Mouse (Mus musculus): Measurements from ENCODE around the gene Vps16. TPM values are rescaled to one million over a fixed set of nuclear protein-coding genes. Genes with fewer than 3 reads are reported as not detected.
A peak's percentile ranks its signal among the peaks of the same experiment; 100 is the strongest.

Vps16 gene
- polyA plus RNA-seq (2015; fragmentation: Nextera tagmentation; extraction: Ambion mirVana) = 99.9 and 113 TPM in 2 replicates

- Histone ChIP-seq H3K4me2 (peak within 1 kb of the TSS; percentile 83), H3K9ac (peak within 1 kb of the TSS; percentile 91), H3K36me3 (peaks cover 5% of the 10 kb centered on the region), H3K27ac (peak within 1 kb of the TSS; percentile 96), H3K4me1 (replicated peaks) (peaks cover 58% of the 10 kb centered on the region), H3K27me3 (no peaks in the 10 kb centered on the region), H3K9me3 (no peaks in the 10 kb centered on the region), H3K4me3 (peak within 1 kb of the TSS; percentile 82)
- ATAC-seq (ENCODE audit: low FRiP score) = peak; percentile 96
- WGBS = under 1% methylated on average over 58 of the region's 58 CpGs
These were observed at the start of gene Vps16, which contains the start of gene Pced1a for GRCm38 (mm10) chr2:130424126-130424853. Vps16 (plus strand) TSS chr2:130424339. Pced1a (minus strand) TSS chr2:130424701.

- Histone ChIP-seq H3K27me3 (peaks cover 15% of the 10 kb centered on the region; the same call in 1 of the 2 replicates), H3K9ac (no peak overlapping the region), H3K4me2 (no peak overlapping the region), H3K4me1 (replicated peaks) (no peaks in the 10 kb centered on the region), H3K36me3 (no peaks in the 10 kb centered on the region), H3K9me3 (no peaks in the 10 kb centered on the region), H3K4me3 (no peak overlapping the region), H3K27ac (no peak overlapping the region)
- 85% methylated on average over 4 of the region's 4 CpGs for WGBS
- no peak for ATAC-seq (ENCODE audit: low FRiP score)
These were observed 49.2 kb upstream of the Vps16 start for GRCm38 (mm10) chr2:130374951-130375350.

GRCm38 (mm10) chr2:130383205-130383604 is 40.9 kb upstream of the Vps16 start:
- Histone ChIP-seq H3K27ac (no peak overlapping the region), H3K36me3 (no peaks in the 10 kb centered on the region), H3K9ac (no peak overlapping the region), H3K4me1 (replicated peaks) (no peaks in the 10 kb centered on the region), H3K4me2 (no peak overlapping the region), H3K9me3 (no peaks in the 10 kb centered on the region), H3K4me3 (no peak overlapping the region), H3K27me3 (peaks cover 10% of the 10 kb centered on the region)
- ATAC-seq (ENCODE audit: low FRiP score) = no peak
- WGBS = 55% methylated on average over 3 of the region's 3 CpGs

GRCm38 (mm10) chr2:130383895-130384294 is 40.2 kb upstream of the Vps16 start:
- 72% methylated on average over 6 of the region's 6 CpGs for whole genome bisulfite sequencing
- Histone ChIP-seq H3K4me1 (replicated peaks) (no peaks in the 10 kb centered on the region), H3K27ac (no peak overlapping the region), H3K4me3 (no peak overlapping the region), H3K27me3 (peaks cover 10% of the 10 kb centered on the region), H3K9ac (no peak overlapping the region), H3K36me3 (no peaks in the 10 kb centered on the region), H3K4me2 (no peak overlapping the region), H3K9me3 (no peaks in the 10 kb centered on the region)
- no peak for ATAC-seq (ENCODE audit: low FRiP score)

GRCm38 (mm10) chr2:130386212-130386611 is 37.9 kb upstream of the Vps16 start:
- no peak overlapping the region for H3K4me2 ChIP-seq
- H3K36me3 ChIP-seq = peaks cover 8% of the 10 kb centered on the region
- H3K4me3 ChIP-seq = no peak overlapping the region
- H3K9ac ChIP-seq = no peak overlapping the region
- H3K9me3 ChIP-seq = no peaks in the 10 kb centered on the region
- no peaks in the 10 kb centered on the region for H3K4me1 ChIP-seq (replicated peaks)
- H3K27me3 ChIP-seq = peaks cover 7% of the 10 kb centered on the region
- H3K27ac ChIP-seq = no peak overlapping the region
- ATAC-seq (ENCODE audit: low FRiP score) = no peak
- 77% methylated on average over 1 of the region's 1 CpGs for WGBS

- H3K27me3 ChIP-seq = peaks cover 7% of the 10 kb centered on the region
- no peak overlapping the region for H3K4me2 ChIP-seq
- H3K36me3 ChIP-seq = peaks cover 21% of the 10 kb centered on the region
- no peak for ATAC-seq (ENCODE audit: low FRiP score)
- H3K4me3 ChIP-seq = no peak overlapping the region
- no peaks in the 10 kb centered on the region for H3K9me3 ChIP-seq
- no peak overlapping the region for H3K27ac ChIP-seq
- WGBS = 76% methylated on average over 2 of the region's 2 CpGs
- no peak overlapping the region for H3K9ac ChIP-seq
- H3K4me1 ChIP-seq (replicated peaks) = no peaks in the 10 kb centered on the region
These were observed 35.3 kb upstream of the Vps16 start for GRCm38 (mm10) chr2:130388796-130389195.

GRCm38 (mm10) chr2:130390993-130391625 is 33.0 kb upstream of the Vps16 start:
- H3K4me1 ChIP-seq (replicated peaks) = no peaks in the 10 kb centered on the region
- no peak overlapping the region for H3K4me3 ChIP-seq
- no peak overlapping the region for H3K9ac ChIP-seq
- ATAC-seq (ENCODE audit: low FRiP score) = no peak
- no peak overlapping the region for H3K4me2 ChIP-seq
- peaks cover 4% of the 10 kb centered on the region; the same call in 1 of the 2 replicates for H3K27me3 ChIP-seq
- H3K36me3 ChIP-seq = peaks cover 28% of the 10 kb centered on the region
- no peak overlapping the region for H3K27ac ChIP-seq
- 84% methylated on average over 11 of the region's 11 CpGs for WGBS
- no peaks in the 10 kb centered on the region for H3K9me3 ChIP-seq

GRCm38 (mm10) chr2:130392836-130393235 is 31.3 kb upstream of the Vps16 start:
- no peak overlapping the region for H3K4me3 ChIP-seq
- no peaks in the 10 kb centered on the region for H3K9me3 ChIP-seq
- ATAC-seq (ENCODE audit: low FRiP score) = no peak
- H3K4me2 ChIP-seq = no peak overlapping the region
- WGBS = 84% methylated on average over 3 of the region's 3 CpGs
- peaks cover 4% of the 10 kb centered on the region for H3K27me3 ChIP-seq
- H3K27ac ChIP-seq = no peak overlapping the region
- peaks cover 28% of the 10 kb centered on the region for H3K36me3 ChIP-seq
- peaks cover 16% of the 10 kb centered on the region for H3K4me1 ChIP-seq (replicated peaks)
- H3K9ac ChIP-seq = no peak overlapping the region

GRCm38 (mm10) chr2:130395696-130396095 is 28.4 kb upstream of the Vps16 start:
- no peak for ATAC-seq (ENCODE audit: low FRiP score)
- H3K9me3 ChIP-seq = no peaks in the 10 kb centered on the region
- no peak overlapping the region for H3K9ac ChIP-seq
- H3K36me3 ChIP-seq = peaks cover 24% of the 10 kb centered on the region
- H3K4me3 ChIP-seq = no peak overlapping the region
- H3K27ac ChIP-seq = no peak overlapping the region
- peaks cover 18% of the 10 kb centered on the region for H3K27me3 ChIP-seq
- H3K4me1 ChIP-seq (replicated peaks) = peaks cover 20% of the 10 kb centered on the region
- no peak overlapping the region for H3K4me2 ChIP-seq
- 97% methylated on average over 11 of the region's 11 CpGs for WGBS

GRCm38 (mm10) chr2:130397186-130397985 is 26.8 kb upstream of the Vps16 start, which contains the start of gene Cpxm1:
Cpxm1 (minus strand) TSS chr2:130397574.
- Histone ChIP-seq H3K4me2 (peak within 1 kb of the TSS; percentile 90), H3K36me3 (peaks cover 18% of the 10 kb centered on the region), H3K9ac (peak within 1 kb of the TSS; percentile 79), H3K4me1 (replicated peaks) (peaks cover 20% of the 10 kb centered on the region), H3K27me3 (peaks cover 18% of the 10 kb centered on the region), H3K4me3 (peak within 1 kb of the TSS; percentile 53), H3K9me3 (no peaks in the 10 kb centered on the region), H3K27ac (peak within 1 kb of the TSS; percentile 23; the same call in 1 of the 2 replicates)
- under 1% methylated on average over 35 of the region's 53 CpGs for WGBS
- peak; percentile 90 for ATAC-seq (ENCODE audit: low FRiP score)

- no peak for ATAC-seq (ENCODE audit: low FRiP score)
- Histone ChIP-seq H3K4me1 (replicated peaks) (peaks cover 20% of the 10 kb centered on the region), H3K9ac (peak overlapping the region; percentile 79; the same call in 1 of the 2 replicates), H3K4me3 (peak overlapping the region; percentile 53), H3K9me3 (no peaks in the 10 kb centered on the region), H3K36me3 (peaks cover 15% of the 10 kb centered on the region), H3K27ac (no peak overlapping the region), H3K27me3 (peaks cover 22% of the 10 kb centered on the region), H3K4me2 (peak overlapping the region; percentile 90)
- WGBS = 15% methylated on average over 14 of the region's 14 CpGs
These were observed 26.0 kb upstream of the Vps16 start for GRCm38 (mm10) chr2:130398091-130398490.

GRCm38 (mm10) chr2:130400046-130400445 is 24.1 kb upstream of the Vps16 start:
- no peaks in the 10 kb centered on the region for H3K9me3 ChIP-seq
- 92% methylated on average over 1 of the region's 1 CpGs for WGBS
- peaks cover 22% of the 10 kb centered on the region for H3K27me3 ChIP-seq
- H3K4me1 ChIP-seq (replicated peaks) = peaks cover 20% of the 10 kb centered on the region
- H3K27ac ChIP-seq = no peak overlapping the region
- H3K4me3 ChIP-seq = no peak overlapping the region
- H3K4me2 ChIP-seq = no peak overlapping the region
- no peak overlapping the region for H3K9ac ChIP-seq
- no peak for ATAC-seq (ENCODE audit: low FRiP score)
- H3K36me3 ChIP-seq = 0 out of 2 replicates have a peak, but pooled peaks cover 4% of the 10 kb centered on the region
